Mouse (Mus musculus): ENCODE data around the gene Tmem144. TPM values are rescaled to one million over a fixed set of nuclear protein-coding genes. Genes with fewer than 3 reads are reported as not detected.

Tmem144 gene
- total RNA-seq (2017) = 0.29 TPM in 1 of 3 replicates, not detected in the others

DNA sequence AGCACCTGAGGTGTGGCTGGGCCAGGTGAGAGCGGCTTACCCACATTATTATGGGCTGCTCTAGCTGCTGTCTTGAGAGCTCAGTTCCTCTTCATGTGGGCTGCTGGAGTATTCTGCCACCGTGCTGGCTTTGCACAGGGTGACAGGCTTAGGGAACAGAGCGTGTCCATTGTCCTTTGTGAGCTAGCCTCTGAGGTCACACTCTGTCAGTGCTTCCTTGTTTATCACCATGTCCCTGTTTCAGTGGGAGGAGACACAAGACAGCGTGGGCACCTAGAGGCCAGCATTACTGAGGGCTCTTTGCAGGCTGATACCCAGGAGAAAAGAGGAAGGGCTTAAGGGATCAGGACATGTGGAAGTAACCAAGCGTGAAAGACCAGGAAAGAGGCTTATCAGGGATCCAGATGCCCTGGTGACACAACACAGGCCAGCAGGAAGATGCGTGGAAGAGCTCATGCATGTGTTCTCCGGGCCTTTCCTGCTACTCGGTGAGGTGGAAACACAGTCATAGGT lies at the start of gene Tmem144:
Tmem144 (minus strand) TSS at position 120 of the 513 bp plus-strand sequence.
- 0 out of 2 replicates have a peak, but pooled peaks have one; percentile 41 for ATAC-seq (replicated peaks; ENCODE audit: insufficient number of reproducible peaks, low FRiP score, low TSS enrichment, poor library complexity, severe bottlenecking)

DNA sequence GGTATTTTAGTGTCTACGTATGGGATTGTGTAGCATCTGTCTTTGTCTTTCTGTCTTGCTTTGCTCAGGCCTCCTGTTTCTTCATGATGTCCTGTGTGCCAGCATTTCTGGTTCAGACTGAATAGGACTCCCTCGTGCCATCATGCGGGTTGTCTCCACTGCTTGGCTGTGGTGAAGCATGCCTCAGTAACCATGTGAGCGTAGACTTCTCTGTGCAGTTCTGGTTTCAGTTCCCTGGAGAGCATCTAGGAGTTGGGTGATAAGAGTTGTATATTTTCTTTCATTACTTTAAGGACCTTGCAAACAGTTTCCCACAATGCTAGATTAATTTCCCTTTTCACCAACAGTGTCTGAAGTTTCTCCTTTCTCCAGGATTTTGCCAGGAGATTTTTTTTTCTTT lies 49.2 kb upstream of the Tmem144 start:
- no peak for ATAC-seq (replicated peaks; ENCODE audit: insufficient number of reproducible peaks, low FRiP score, low TSS enrichment, poor library complexity, severe bottlenecking)

GRCm38 (mm10) chr3:79901321-79901720 lies 48.7 kb upstream of the Tmem144 start:
- ATAC-seq (replicated peaks; ENCODE audit: insufficient number of reproducible peaks, low FRiP score, low TSS enrichment, poor library complexity, severe bottlenecking) = no peak

DNA sequence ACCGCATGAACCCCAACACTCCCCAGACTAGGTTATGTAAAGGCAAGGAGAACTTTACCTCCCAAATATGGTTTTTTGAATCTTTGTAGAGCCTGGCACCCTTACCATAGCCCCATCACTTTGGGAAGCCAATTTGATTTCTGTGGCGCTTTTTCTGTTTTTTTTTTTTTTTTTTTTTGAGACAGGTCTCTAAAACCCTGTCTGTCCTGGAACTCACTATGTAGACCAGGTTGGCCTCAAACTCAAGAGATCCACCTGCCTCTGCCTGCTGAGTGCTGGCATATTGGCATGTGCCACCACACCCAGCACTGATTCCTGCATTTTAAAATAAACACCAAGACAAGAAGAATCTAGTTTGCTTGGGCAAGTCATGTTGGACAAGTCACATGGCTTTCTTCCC lies 47.9 kb upstream of the Tmem144 start:
- no peak for ATAC-seq (replicated peaks; ENCODE audit: insufficient number of reproducible peaks, low FRiP score, low TSS enrichment, poor library complexity, severe bottlenecking)

- no peak for ATAC-seq (replicated peaks; ENCODE audit: insufficient number of reproducible peaks, low FRiP score, low TSS enrichment, poor library complexity, severe bottlenecking)
Measured at GRCm38 (mm10) chr3:79899906-79900305, 47.3 kb upstream of the Tmem144 start.

DNA sequence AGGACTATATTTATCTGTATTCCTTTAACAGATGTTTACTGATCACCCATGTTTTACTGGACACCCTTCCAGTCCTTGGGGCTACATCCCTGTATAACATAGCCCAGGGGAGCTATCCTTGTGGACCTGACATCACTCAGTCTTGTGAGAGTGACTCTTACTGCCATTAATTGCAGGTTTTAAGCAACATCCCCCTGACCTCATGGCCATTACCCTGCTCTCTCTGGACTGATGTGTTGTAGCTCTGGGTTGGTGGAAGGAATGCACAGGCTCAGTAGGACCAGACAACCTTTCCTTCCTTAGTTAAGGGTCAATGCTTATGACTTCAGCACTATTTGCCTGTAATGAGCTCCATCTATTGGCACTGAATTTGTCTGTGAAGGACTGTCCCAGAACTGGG lies 45.9 kb upstream of the Tmem144 start:
- no peak for ATAC-seq (replicated peaks; ENCODE audit: insufficient number of reproducible peaks, low FRiP score, low TSS enrichment, poor library complexity, severe bottlenecking)

- ATAC-seq (replicated peaks; ENCODE audit: insufficient number of reproducible peaks, low FRiP score, low TSS enrichment, poor library complexity, severe bottlenecking) = no peak
Measured at GRCm38 (mm10) chr3:79897534-79898370, 45.2 kb upstream of the Tmem144 start.

GRCm38 (mm10) chr3:79887966-79888365 lies 35.4 kb upstream of the Tmem144 start:
- no peak for ATAC-seq (replicated peaks; ENCODE audit: insufficient number of reproducible peaks, low FRiP score, low TSS enrichment, poor library complexity, severe bottlenecking)

DNA sequence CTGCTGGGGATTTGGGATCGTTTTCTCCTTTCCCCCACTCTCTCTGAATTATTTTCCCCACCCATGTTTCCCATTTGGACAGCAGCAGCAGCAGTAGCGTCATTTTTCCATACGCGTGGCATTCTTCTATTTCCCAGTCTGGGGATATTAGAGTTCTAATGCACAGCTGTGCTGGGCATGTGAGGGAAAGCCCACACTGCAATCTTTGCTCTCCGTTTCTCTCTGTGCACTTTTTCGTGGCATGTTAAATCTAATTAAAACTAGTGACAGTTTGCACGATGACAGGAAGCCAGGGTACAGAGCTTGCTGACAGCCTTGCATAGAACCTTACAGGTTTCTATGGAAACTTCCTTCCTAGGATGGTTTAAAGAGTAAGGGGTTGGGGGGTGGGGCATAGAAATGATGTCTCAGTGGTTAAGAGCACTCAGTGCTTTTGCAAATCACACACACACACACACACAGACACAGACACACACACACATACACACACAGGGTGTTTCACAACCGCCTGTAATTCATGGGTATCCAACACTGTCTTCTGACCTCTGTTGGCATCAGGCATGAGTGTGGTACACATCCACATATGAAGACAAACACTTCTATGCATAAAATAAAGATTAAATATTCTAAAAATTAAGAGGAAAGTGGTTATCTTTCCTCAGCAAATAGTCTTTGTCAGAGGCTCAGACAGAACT lies 34.7 kb upstream of the Tmem144 start:
- no peak for ATAC-seq (replicated peaks; ENCODE audit: insufficient number of reproducible peaks, low FRiP score, low TSS enrichment, poor library complexity, severe bottlenecking)

DNA sequence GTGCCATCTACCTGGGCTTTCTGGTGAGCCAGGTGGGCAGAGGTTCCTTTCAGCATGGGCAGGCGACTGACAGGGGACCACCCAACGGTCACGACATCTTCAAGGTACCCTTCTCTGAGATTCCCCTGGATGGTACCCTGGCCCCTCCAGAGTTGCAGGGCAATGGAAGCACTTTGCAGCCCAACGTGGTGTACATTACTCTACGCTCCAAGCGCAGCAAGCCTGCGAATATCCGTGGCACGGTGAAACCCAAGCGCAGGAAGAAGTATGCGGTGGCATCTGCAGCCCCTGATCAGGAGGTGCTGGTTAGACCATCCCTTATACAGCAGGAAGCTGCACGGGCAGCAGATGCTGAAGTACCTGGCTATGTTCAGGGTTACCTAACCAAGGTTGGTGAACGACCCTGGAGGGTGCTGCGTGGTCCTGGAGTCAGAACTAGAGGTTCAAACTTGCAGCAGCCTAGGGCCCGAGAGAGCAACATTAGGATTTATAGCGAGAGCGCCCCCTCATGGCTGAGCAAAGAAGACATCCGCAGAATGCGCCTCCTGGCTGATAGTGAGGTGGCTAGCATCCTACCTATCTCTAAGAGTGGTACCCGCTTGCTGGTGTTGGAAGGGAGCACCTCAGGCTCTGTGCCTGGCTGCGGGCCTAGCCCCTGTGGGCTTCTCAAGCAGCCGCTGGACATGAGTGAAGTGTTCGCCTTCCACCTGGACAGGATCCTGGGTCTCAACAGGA lies 34.0 kb upstream of the Tmem144 start:
- peak; percentile 34; the same call in 1 of the 2 replicates for ATAC-seq (replicated peaks; ENCODE audit: insufficient number of reproducible peaks, low FRiP score, low TSS enrichment, poor library complexity, severe bottlenecking)

DNA sequence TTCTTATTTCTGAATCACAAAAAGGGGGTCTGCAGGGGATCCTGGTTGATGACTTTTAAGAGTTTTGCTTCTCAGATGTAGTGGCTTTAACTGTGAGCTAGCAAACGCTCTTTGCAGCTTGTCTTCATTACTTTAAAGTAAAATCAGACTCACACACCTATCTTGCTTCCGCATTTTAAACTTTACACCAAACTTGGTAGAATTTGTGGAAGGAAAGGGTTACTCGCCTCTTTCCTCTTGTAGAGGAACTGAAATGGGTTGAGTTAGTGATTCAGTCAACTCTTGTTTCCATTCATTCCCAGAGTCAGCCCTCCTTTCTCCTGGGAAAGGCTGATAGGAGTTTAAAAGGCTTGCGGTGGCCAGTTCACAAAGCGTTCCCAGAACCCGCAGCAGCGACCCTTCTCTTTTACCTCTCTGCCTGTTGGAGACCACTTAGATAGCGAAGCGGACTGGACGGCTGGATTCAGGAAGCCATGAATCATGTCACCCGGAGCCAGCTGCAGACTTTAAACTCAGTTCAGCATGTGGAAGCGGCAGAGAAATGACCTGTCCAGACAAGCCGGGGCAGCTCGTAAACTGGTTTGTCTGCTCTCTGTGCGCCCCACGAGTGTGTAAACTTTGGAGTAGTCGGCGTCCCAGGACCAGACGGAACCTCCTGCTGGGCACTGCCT lies 33.2 kb upstream of the Tmem144 start:
- ATAC-seq (replicated peaks; ENCODE audit: insufficient number of reproducible peaks, low FRiP score, low TSS enrichment, poor library complexity, severe bottlenecking) = 0 out of 2 replicates have a peak, but pooled peaks have one; percentile 6

- no peak for ATAC-seq (replicated peaks; ENCODE audit: insufficient number of reproducible peaks, low FRiP score, low TSS enrichment, poor library complexity, severe bottlenecking)
Measured at GRCm38 (mm10) chr3:79884761-79885189, 32.2 kb upstream of the Tmem144 start.

DNA sequence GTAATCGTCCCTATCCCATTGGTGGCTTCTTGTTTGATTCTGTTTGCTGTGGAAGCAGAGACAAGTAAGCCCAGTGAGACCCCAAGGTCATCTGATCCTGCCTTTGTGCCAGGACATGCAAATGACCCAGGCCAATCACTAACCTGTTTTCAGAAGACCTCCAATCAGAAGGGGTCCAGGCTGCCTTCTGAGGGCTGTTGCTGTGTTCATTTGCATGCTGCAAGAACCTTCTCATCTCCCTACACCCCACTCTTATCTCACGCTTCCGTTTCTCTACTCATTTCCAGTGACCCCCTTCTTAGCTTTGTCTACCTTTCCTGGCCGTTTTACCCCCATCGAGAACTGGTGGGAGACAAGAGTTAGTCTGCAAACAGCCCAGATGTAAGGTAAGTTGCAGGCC lies 31.7 kb upstream of the Tmem144 start, which contains the start of gene Fam198b:
Fam198b (plus strand) TSS at position 229 of the 400 bp plus-strand sequence.
- 0 out of 2 replicates have a peak, but pooled peaks have one; percentile 3 for ATAC-seq (replicated peaks; ENCODE audit: insufficient number of reproducible peaks, low FRiP score, low TSS enrichment, poor library complexity, severe bottlenecking)

GRCm38 (mm10) chr3:79883092-79883491 lies 30.5 kb upstream of the Tmem144 start:
- ATAC-seq (replicated peaks; ENCODE audit: insufficient number of reproducible peaks, low FRiP score, low TSS enrichment, poor library complexity, severe bottlenecking) = no peak

GRCm38 (mm10) chr3:79881645-79882044 lies 29.1 kb upstream of the Tmem144 start:
- ATAC-seq (replicated peaks; ENCODE audit: insufficient number of reproducible peaks, low FRiP score, low TSS enrichment, poor library complexity, severe bottlenecking) = no peak

DNA sequence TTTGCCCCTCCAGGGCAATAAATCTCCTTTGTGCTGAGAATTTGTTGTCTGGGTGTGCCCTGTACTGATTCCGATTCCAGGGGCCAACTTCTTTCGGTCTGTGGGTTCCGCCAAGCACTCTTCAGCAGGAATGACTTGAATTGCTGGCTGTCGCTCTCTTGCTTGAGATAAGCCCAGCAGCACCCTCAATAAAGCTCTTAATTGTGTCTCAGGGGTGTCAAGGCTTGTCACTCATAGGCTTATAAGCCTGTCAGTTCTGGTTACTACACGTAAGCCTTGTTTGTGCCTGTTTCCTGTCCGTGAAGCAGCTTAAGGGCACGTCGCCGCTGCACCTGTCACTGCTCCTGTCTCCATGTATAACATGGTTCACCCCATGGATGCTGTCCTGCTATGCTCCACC lies 26.7 kb upstream of the Tmem144 start:
- no peak for ATAC-seq (replicated peaks; ENCODE audit: insufficient number of reproducible peaks, low FRiP score, low TSS enrichment, poor library complexity, severe bottlenecking)

DNA sequence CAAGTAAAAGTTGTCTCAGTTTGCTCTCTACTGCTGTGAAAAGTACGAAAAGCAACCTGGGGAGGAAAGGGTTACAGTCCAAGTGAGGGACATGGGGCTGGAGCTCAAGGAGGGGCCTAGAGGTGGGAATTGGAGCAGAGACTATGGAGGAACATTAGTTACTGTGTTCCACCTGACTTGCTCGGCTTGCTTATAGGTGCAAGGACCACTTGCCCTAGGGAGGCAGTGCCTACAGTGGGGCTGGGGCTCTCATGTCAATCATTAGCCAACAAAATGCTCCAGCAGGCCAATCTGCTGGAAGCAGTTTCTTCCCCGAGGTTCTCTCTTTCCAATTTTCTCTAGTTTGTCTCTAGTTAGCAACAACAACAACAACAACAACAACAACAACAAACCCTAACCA lies 25.8 kb upstream of the Tmem144 start:
- no peak for ATAC-seq (replicated peaks; ENCODE audit: insufficient number of reproducible peaks, low FRiP score, low TSS enrichment, poor library complexity, severe bottlenecking)

DNA sequence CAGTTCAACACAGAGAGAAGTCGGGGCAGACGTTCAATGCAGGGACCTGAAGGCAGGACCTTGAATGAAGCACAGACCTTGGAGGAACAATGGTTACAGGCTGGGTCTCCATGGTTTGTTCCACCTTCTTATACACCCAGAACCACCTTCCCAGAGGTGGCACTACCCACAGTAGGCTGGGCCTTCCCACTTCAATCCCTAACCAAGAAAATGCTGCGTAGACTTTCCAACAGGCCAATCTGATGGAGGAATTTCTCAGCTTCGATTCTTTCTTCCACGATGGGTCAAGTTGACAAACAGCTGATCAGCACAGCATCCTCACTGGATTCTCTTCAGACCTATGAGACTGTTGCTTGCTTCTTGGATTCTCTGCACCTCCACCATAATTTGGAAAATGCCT lies 22.9 kb upstream of the Tmem144 start:
- ATAC-seq (replicated peaks; ENCODE audit: insufficient number of reproducible peaks, low FRiP score, low TSS enrichment, poor library complexity, severe bottlenecking) = no peak

Data from monocyte, adult 5-6 weeks (primary cell).